Mouse (Mus musculus): Measurements from ENCODE around the gene Tmem116. TPM values are rescaled to one million over a fixed set of nuclear protein-coding genes. Genes with fewer than 3 reads are reported as not detected.

Gene Tmem116
- polyA plus RNA-seq, 1 experiment from 2014 or later, result 1.4 TPM

DNA sequence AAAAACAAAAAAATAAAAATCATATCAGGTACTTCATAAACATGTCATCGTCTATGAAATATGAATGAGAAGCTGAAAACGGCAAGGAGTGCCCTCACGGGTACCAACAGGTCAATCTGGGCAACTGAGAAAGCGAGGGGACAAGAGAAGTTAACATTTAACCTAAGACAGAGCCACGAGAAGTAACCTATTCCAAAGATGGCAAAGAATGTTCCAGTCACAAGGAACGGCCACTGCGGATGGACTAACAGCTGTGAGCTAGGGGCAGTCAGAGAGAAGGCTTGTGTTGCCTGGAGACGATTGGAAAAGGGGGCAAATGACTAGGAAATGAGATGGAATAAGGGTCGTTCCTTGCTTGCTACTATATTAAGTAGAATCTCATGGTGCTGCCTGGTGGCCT, 1.2 kb upstream of the Tmem116 start:
- H3K4me2 ChIP-seq, result no peak overlapping the region
- no peak for ATAC-seq (ENCODE audit: insufficient number of reproducible peaks, low FRiP score, low TSS enrichment, low read depth)
- H3K27me3 ChIP-seq, result no peaks in the 10 kb centered on the region
- H3K9me3 ChIP-seq, result no peaks in the 10 kb centered on the region
- WGBS, result 72% methylated on average over 9 of the region's 9 CpGs
- H3K4me1 ChIP-seq, result peaks cover 36% of the 10 kb centered on the region
- H3K36me3 ChIP-seq, result peaks cover 47% of the 10 kb centered on the region
- no peak overlapping the region for H3K9ac ChIP-seq
- no peak overlapping the region for H3K27ac ChIP-seq
- no peak overlapping the region for H3K4me3 ChIP-seq

DNA sequence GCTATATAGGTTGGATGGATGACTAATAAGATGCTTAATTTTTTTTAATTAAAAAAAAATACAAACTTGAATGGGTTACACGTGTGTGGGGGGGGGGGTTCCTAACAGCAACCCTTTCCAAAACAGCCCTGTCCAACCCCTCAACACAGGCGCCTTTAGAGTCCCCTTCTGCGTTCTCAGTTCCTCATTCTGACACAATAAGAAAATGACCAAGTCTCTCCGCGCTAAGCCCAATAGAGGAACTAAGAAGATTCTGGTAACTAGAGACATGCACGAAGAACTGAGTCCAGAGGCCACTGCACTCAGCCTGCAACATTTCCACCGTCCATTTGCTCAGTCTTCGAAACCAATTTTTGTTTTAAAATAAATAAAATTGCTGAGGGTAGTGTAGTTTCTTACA, 490 bp upstream of the Tmem116 start:
- 22% methylated on average over 8 of the region's 8 CpGs for WGBS

DNA sequence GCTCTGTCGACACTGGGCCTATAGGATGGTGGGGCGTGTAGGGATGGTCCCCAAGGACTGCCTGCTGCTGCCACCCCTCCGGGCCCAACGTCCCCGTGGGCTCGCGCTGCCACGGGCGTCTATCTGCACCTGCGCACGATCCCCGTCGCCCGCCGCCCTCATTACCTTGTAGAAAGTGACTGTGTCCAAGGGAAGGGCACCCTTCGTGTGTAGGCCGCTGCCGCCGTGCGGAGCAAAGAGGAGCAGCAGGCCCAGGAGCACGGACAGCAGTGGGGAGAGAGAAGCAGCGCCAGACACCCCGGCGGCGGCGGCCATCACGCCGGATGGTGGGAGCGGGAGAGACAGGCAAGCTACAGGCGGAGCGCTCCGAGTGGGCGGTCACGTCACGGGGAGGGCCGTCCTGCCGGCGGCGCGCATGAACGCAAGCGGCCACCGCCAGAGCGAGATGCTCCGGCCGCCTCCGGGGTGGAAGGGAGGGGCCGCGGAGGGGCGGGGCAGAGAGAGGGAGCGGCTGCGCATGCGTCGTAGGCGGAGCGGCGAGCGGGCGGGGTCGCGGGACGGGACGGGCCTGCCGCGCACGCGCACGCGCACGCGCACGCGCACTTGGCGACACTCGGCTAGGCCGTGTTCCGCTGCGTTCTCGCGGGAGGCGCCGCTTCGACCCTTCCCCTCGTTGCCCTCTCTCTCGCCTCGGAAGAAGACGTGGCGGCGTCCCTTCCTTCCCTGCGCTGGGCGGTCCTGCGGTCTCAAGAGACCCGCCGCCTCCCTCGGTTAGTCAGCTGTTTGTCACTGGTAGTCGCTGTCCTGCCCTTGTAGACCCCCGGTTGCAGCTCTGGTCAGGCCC, 555 bp downstream of the Tmem116 start, which contains the start of gene Erp29:
Erp29 (minus strand) TSS at position 481 of the 844 bp plus-strand sequence.
- Histone ChIP-seq H3K27me3 (no peaks in the 10 kb centered on the region), H3K9me3 (no peaks in the 10 kb centered on the region), H3K4me1 (peaks cover 36% of the 10 kb centered on the region), H3K36me3 (peaks cover 29% of the 10 kb centered on the region), H3K4me3 (peak within 1 kb of the TSS; percentile 99), H3K9ac (peak within 1 kb of the TSS; percentile 96), H3K27ac (peak within 1 kb of the TSS; percentile 95), H3K4me2 (peak within 1 kb of the TSS; percentile 85)
- under 1% methylated on average over 78 of the region's 97 CpGs for WGBS
- ATAC-seq (ENCODE audit: insufficient number of reproducible peaks, low FRiP score, low TSS enrichment, low read depth), result peak; percentile 91

More for the DNA sequence above, 490 bp upstream of the Tmem116 start:
- no peaks in the 10 kb centered on the region for H3K27me3 ChIP-seq
- no peak for ATAC-seq (ENCODE audit: insufficient number of reproducible peaks, low FRiP score, low TSS enrichment, low read depth)
- peaks cover 40% of the 10 kb centered on the region for H3K36me3 ChIP-seq
- peak overlapping the region; percentile 95; the same call in 1 of the 2 replicates for H3K27ac ChIP-seq
- peak overlapping the region; percentile 91 for H3K9ac ChIP-seq
- peak overlapping the region; percentile 99 for H3K4me3 ChIP-seq
- no peaks in the 10 kb centered on the region for H3K9me3 ChIP-seq
- peaks cover 36% of the 10 kb centered on the region for H3K4me1 ChIP-seq
- peak overlapping the region; percentile 85 for H3K4me2 ChIP-seq

DNA sequence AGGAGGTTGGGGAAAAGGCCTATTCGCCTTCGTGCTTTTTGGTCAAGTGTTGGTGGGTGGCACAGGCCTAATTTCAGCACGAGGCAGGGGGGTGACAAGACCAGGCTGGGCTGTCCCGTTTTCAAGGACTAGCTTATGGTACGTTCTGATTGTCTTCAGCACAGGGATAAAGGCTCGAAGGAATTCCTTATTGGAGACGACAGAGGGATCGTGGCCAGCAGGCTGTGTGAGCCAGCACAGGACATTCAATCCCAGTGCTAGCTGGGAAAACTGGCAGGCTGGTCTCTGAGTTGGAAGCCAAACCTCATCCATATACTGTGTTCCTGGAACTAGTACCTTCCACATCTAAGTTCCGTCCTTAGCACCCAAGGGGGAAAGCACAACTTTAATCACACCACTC, 1.2 kb downstream of the Tmem116 start:
- H3K27me3 ChIP-seq, result no peaks in the 10 kb centered on the region
- no peaks in the 10 kb centered on the region for H3K9me3 ChIP-seq
- WGBS, result 3% methylated on average over 9 of the region's 9 CpGs
- peak overlapping the region; percentile 85 for H3K4me2 ChIP-seq
- peak overlapping the region; percentile 99 for H3K4me3 ChIP-seq
- peaks cover 23% of the 10 kb centered on the region for H3K36me3 ChIP-seq
- ATAC-seq (ENCODE audit: insufficient number of reproducible peaks, low FRiP score, low TSS enrichment, low read depth), result peak; percentile 1; the same call in 1 of the 2 replicates
- peaks cover 36% of the 10 kb centered on the region for H3K4me1 ChIP-seq
- H3K9ac ChIP-seq, result peak overlapping the region; percentile 96
- H3K27ac ChIP-seq, result peak overlapping the region; percentile 95

DNA sequence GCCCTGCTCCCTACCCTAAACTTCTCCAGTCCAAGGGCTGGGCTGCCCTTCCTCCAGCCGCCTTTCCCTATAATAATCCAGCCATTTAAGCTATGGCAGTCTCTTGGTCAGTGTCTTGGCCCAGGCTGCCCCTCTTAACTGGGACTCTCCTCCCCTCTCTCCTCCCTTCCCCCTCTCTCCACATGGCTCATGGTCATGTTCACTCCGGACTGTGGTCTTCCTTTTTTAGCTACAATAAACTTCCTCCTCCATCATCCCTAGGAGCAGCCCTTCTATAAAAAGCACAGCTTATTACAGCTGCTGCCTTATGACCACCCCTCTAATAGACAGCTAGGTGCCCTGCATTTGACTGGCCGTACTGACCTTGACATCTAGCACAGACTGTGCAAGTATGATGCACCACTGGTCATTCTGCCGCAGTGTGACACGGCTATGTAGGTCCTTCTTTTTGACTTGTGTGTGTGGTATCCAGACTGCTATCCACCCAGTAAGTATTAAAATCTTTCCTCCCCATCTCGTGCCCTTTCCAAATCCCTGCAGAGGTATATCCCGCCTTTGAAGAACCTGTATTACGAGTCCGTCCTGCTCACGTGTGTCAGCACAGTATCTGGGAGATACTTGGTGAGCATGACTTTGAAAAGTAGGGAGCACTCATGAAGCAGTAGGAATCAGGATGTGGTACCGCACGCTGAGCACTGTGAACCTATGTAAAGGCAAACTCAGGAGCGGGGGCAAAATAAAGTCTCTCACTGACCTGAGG, 2.2 kb downstream of the Tmem116 start:
- WGBS, result 72% methylated on average over 13 of the region's 13 CpGs
- Histone ChIP-seq H3K27me3 (no peaks in the 10 kb centered on the region), H3K4me3 (peak overlapping the region; percentile 99; the same call in 1 of the 2 replicates), H3K27ac (peak overlapping the region; percentile 95), H3K36me3 (peaks cover 13% of the 10 kb centered on the region), H3K9ac (no peak overlapping the region), H3K4me1 (peaks cover 36% of the 10 kb centered on the region), H3K4me2 (peak overlapping the region; percentile 85; the same call in 1 of the 2 replicates), H3K9me3 (no peaks in the 10 kb centered on the region)
- no peak for ATAC-seq (ENCODE audit: insufficient number of reproducible peaks, low FRiP score, low TSS enrichment, low read depth)

DNA sequence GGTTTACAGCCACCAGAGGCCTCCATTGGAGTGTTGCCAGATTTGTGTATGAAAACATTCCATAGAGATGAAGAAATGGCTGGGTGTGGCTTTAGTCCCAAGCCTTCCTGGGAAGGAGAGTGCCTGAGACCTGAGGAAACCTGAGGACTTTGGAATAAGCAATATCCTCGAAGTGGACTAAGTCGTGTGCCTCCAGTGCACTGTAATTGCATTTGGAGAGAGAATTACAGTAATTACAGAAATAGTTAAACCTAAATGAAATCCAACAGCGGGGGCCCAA, 2.8 kb downstream of the Tmem116 start:
- WGBS, result 60% methylated on average over 3 of the region's 3 CpGs
- Histone ChIP-seq H3K9ac (no peak overlapping the region), H3K4me2 (no peak overlapping the region), H3K36me3 (peaks cover 8% of the 10 kb centered on the region; the same call in 1 of the 2 replicates), H3K27me3 (no peaks in the 10 kb centered on the region), H3K27ac (peak overlapping the region; percentile 95), H3K9me3 (no peaks in the 10 kb centered on the region), H3K4me1 (peaks cover 36% of the 10 kb centered on the region), H3K4me3 (no peak overlapping the region)
- no peak for ATAC-seq (ENCODE audit: insufficient number of reproducible peaks, low FRiP score, low TSS enrichment, low read depth)

DNA sequence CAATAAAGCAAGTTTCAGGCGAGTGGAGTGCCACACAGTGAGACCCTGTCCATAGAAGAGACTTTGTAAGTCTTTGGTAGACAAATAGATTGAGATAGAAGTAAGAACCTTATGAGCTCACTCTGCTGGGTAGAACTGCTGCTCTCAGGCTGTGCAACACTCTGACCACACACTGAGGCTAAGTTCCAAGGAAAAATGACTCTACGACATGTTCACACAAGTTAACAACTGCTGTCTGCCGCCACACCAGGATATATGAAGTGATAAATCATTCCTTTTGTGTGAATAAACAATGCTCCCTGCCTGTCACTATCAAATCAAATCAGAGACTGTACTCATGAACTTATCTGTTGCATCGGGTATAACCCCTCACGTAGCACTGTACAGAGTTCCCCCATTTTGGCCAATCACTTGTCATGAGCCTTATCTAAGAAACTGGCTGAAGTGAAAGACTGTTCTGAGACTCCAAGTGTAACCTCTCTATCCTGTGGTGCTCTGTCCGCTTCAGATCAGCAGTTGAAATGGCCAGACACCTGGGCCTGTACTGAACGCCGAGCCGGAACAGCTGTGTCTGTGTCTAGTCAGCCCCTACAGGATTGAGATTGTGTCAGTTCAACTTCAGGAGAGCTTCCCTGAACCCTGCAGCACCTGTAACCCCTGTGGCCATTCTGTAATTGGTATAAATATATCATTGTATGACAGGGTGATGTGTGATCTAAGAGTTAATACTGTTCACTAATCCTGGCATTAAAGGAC, 4.0 kb downstream of the Tmem116 start:
- ATAC-seq (ENCODE audit: insufficient number of reproducible peaks, low FRiP score, low TSS enrichment, low read depth), result no peak
- Histone ChIP-seq H3K27ac (peak overlapping the region; percentile 50; the same call in 1 of the 2 replicates), H3K9ac (no peak overlapping the region), H3K4me1 (peaks cover 26% of the 10 kb centered on the region), H3K9me3 (no peaks in the 10 kb centered on the region), H3K4me3 (no peak overlapping the region), H3K27me3 (no peaks in the 10 kb centered on the region), H3K4me2 (no peak overlapping the region), H3K36me3 (no peaks in the 10 kb centered on the region)
- WGBS, result 54% methylated on average over 9 of the region's 9 CpGs

DNA sequence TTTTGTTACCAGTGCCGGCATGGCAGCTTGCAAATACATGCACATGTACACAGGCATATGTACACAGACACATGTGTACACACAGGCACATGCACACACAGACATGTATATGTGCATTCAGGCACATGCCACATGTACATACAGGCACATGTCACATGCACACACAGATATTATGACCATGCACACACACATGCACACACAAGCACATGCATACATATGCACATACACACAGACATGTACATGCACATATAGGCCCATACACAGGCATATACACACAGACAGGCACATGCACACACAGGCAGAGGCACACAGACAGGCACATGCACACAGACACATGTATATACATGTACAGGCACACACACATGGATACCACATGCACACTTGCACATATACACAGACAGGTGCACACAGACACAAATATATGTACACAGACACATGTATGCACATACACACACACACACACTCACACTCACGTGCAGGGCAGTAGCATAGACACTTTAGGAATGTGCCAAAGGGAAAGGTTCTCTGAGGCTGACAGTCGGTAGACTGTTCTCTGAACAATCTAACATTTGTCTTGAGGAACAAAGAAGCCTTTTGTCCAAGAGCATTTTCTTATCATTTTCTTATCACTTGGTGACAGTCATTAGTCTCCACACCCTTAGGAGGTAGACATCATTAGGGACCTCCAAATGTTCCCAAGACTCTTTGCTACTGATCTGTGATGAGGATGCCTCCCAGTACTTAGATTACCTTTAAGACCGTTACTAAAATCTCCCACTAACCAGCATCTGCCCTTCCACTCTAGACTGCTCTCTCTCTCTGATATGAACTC, 9.9 kb downstream of the Tmem116 start:
- H3K4me1 ChIP-seq, result no peaks in the 10 kb centered on the region
- 69% methylated on average over 4 of the region's 4 CpGs for WGBS
- no peak overlapping the region for H3K9ac ChIP-seq
- no peaks in the 10 kb centered on the region for H3K36me3 ChIP-seq
- no peaks in the 10 kb centered on the region for H3K27me3 ChIP-seq
- no peak for ATAC-seq (ENCODE audit: insufficient number of reproducible peaks, low FRiP score, low TSS enrichment, low read depth)
- no peak overlapping the region for H3K4me3 ChIP-seq
- no peaks in the 10 kb centered on the region for H3K9me3 ChIP-seq
- H3K27ac ChIP-seq, result no peak overlapping the region
- H3K4me2 ChIP-seq, result no peak overlapping the region

DNA sequence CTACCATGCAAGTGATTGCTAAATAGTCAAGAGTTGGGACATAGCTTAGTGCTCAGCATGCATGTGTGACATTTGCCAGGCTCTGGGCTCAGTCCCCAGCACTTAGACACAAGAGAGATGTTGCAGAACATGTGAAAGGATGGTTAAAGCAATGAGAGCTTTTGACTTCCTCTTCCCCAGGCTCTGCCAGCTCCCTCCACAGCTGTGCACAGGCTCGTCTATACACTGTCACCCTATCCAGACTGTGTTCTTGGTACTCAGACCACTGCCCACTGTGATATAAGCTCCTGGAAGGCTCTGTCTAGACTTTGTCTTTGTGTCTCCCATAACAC, 10.4 kb downstream of the Tmem116 start:
- no peak overlapping the region for H3K27ac ChIP-seq
- H3K9ac ChIP-seq, result no peak overlapping the region
- no peaks in the 10 kb centered on the region for H3K36me3 ChIP-seq
- no peaks in the 10 kb centered on the region for H3K4me1 ChIP-seq
- WGBS, result 19% methylated on average over 1 of the region's 1 CpGs
- no peak overlapping the region for H3K4me3 ChIP-seq
- no peaks in the 10 kb centered on the region for H3K27me3 ChIP-seq
- no peak for ATAC-seq (ENCODE audit: insufficient number of reproducible peaks, low FRiP score, low TSS enrichment, low read depth)
- no peaks in the 10 kb centered on the region for H3K9me3 ChIP-seq
- H3K4me2 ChIP-seq, result no peak overlapping the region

DNA sequence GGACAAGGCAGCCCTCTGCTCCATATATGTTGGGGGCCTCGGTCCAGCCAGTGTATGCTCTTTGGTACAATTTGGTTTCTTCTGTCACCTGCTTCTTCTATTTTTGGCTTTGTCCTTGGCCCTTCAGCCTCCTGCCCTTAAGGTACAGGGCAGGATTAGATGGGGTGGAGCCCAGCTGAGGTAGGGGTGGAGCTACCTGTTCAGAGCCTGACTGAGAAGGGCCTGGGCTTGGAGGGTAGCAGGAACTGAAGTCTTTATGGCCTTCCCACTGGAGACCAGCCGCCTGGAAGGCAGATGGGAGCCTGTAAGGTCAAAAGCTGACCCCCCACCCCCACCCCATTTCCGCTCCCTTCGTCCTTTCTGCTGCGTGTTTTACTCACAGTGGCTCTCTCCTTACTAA, 11.3 kb downstream of the Tmem116 start:
- H3K27me3 ChIP-seq, result no peaks in the 10 kb centered on the region
- H3K4me3 ChIP-seq, result no peak overlapping the region
- H3K9me3 ChIP-seq, result no peaks in the 10 kb centered on the region
- H3K4me1 ChIP-seq, result no peaks in the 10 kb centered on the region
- 47% methylated on average over 5 of the region's 5 CpGs for WGBS
- no peak overlapping the region for H3K4me2 ChIP-seq
- no peak overlapping the region for H3K27ac ChIP-seq
- H3K36me3 ChIP-seq, result no peaks in the 10 kb centered on the region
- no peak overlapping the region for H3K9ac ChIP-seq
- ATAC-seq (ENCODE audit: insufficient number of reproducible peaks, low FRiP score, low TSS enrichment, low read depth), result no peak

DNA sequence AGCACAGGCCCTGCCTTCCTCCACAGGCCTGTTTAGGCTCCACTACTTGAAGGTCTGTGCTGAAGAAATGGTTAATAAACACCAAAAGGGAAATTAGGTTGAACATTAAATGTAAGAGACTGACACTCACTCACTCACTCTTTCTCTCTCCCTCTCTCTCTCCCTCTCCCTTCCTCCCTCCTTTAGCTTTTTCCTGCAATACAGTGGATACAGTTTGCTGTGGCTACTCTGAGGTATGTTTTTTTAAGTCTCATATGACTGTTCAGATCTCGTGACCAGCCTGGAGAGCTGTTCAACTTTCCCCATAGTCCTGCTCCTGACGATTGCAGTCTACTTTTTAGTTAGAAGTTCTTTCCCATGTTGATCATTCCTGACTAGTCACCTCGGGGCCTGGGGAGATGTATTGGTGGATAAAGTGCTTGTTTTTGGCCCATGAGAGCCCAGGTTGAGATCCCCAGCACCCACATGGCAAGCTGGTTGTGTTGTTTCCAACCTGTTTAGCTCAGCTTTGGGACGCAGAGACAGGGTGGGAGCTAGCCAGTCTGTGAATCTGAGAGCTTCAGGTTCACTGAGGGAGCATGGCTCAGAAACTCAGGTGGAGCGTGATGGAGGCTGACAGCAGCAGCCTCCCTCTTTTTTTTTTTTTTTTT, 12.0 kb downstream of the Tmem116 start:
- Histone ChIP-seq H3K36me3 (no peaks in the 10 kb centered on the region), H3K4me2 (no peak overlapping the region), H3K9ac (no peak overlapping the region), H3K4me1 (no peaks in the 10 kb centered on the region), H3K27ac (no peak overlapping the region), H3K4me3 (no peak overlapping the region), H3K27me3 (no peaks in the 10 kb centered on the region), H3K9me3 (no peaks in the 10 kb centered on the region)
- WGBS, result 60% methylated on average over 5 of the region's 5 CpGs
- ATAC-seq (ENCODE audit: insufficient number of reproducible peaks, low FRiP score, low TSS enrichment, low read depth), result no peak
